Mouse (Mus musculus) hindbrain, embryonic 10.5 days (tissue): ENCODE measurements around the gene Smg5. TPM values are rescaled to one million over a fixed set of nuclear protein-coding genes. Genes with fewer than 3 reads are reported as not detected.
"Not testable (repeated sequence)": the region's sequence is repeated elsewhere in the genome, so short reads cannot be mapped to it uniquely, and the experiment has no call there.

ENCODE experiments used
- DNase-seq: peaks from one replicate; pipeline ENCODE4 v3.0.0-alpha.2; 2017; ENCODE audit warnings: low spot score
- H3K27ac ChIP-seq: fragments of 300-500 bp; sonication (generic); 2 replicates; pipeline ENCODE4 v1.5.1; 2016; ENCODE audit warnings: mild to moderate bottlenecking, moderate library complexity
- H3K27me3 ChIP-seq: fragments of 300-500 bp; sonication (generic); 2 replicates; pipeline ENCODE4 v1.6.1; 2016; ENCODE audit warnings: mild to moderate bottlenecking; ENCODE audit not compliant: poor library complexity, insufficient read depth, severe bottlenecking
- H3K36me3 ChIP-seq: fragments of 300-500 bp; sonication (generic); 2 replicates; pipeline ENCODE4 v1.6.1; 2016; ENCODE audit warnings: mild to moderate bottlenecking, moderate library complexity
- H3K4me1 ChIP-seq: fragments of 300-500 bp; sonication (generic); replicated peaks from 2 replicates; pipeline ENCODE4 v1.6.1; 2016; ENCODE audit warnings: mild to moderate bottlenecking
- H3K4me3 ChIP-seq: fragments of 300-500 bp; sonication (generic); 2 replicates; pipeline ENCODE4 v1.5.1; 2016; ENCODE audit warnings: mild to moderate bottlenecking, moderate library complexity
- H3K9me3 ChIP-seq: fragments of 300-500 bp; sonication (generic); 2 replicates; pipeline ENCODE4 v1.6.1; 2016; ENCODE audit warnings: mild to moderate bottlenecking, moderate library complexity
- WGBS: fragments of 180-500 bp; shearing (Covaris S2); methylation state at CpG from one replicate; pipeline ENCODE4 v1.1.7; 2016; 5-methylcytosine and 5-hydroxymethylcytosine counted together
- polyA plus RNA-seq: library from polyadenylated mRNA; unstranded; fragments of >200 nt; fragmentation: Nextera tagmentation; extraction: Ambion mirVana; gene quantifications from 2 replicates; pipeline ENCODE4 v1.2.1, GENCODE M21; 2016

Smg5 gene
- polyA plus RNA-seq = 84.1 and 87.8 TPM in 2 replicates

DNA sequence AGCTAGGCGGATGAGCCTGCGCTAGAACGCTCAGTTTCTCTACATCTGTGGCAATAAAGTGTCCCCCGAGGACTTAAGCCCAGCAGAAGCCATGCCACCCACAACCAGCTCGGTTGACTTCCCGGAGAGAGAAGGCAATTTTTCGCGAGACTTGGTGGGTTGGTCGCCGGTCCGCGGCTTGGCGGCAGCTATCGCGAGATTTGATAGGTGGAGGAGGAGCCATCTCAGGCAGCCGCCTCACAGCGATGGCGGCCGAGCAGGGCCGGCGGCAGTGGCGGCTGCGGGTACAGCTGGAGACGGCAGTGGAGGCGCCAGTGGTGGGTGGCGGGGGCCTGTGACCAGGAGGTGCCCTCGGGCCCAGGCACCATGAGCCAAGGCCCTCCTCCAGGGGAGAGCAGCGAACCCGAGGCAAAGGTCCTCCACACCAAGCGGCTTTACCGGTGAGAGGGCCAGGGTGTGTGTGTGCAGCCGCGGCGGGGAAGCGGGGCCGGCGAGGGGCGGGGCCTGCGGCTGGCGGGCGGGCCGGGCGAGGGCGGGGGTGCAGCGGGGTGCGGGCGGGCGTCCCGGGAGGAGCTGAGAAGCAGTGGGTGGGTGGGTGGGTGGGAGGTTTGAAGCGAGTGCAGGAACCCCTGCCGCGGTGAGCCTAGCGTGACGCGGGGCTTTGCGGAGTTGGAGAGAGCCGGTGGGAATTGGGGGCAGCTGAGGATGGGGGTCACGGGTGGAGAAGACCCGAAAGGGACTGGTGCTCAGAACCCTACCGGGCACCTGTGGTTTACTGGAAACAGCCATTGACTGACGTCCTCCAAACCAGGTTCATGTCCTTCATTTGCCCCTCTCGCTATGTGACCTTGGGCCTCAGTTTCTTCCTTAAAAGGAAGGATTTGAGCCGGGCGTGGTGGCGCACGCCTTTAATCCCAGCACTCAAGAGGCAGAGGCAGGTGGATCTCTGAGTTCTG is at the start of gene Smg5, which contains the start of gene Tmem79:
TSS of gene Smg5 (plus strand) at position 203 of the 956 bp plus-strand sequence.
TSS of gene Tmem79 (minus strand) at position 91 of the 956 bp plus-strand sequence.
- Histone ChIP-seq H3K9me3 (no peaks in the 10 kb centered on the region), H3K36me3 (peaks cover 28% of the 10 kb centered on the region), H3K27me3 (no peaks in the 10 kb centered on the region), H3K27ac (peak within 1 kb of the TSS; percentile 100), H3K4me1 (peaks cover 45% of the 10 kb centered on the region), H3K4me3 (peak within 1 kb of the TSS; percentile 99)
- WGBS = 3% methylated on average over 52 of the region's 66 CpGs
- DNase-seq = peak; percentile 98

DNA sequence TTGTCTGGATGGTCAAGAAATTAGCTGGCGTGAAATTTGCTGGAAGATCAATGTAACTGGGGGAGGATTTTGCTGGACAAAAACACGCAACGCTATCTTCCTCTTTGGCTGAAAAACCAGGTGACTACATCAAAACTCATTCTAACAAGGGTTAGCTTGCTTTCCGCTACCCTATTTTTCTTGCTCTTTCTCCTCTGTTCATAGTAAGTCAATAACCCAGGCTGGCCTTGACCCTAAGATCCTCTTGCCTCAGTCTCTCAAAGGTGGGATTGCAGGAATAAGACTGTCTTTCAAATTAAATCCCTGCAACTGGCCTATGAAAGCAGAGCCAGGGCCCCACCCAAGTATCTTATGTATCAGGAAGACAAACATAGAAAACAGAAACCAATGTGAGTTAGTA is 49.0 kb upstream of the Smg5 start, which contains the start of gene Gm38392:
TSS of gene Gm38392 (minus strand) at position 101 of the 400 bp plus-strand sequence.
- Histone ChIP-seq H3K4me1 (no peaks in the 10 kb centered on the region), H3K9me3 (no peaks in the 10 kb centered on the region), H3K27me3 (no peaks in the 10 kb centered on the region), H3K36me3 (peaks cover 13% of the 10 kb centered on the region), H3K27ac (no peak within 1 kb of the TSS), H3K4me3 (no peak within 1 kb of the TSS)
- 96% methylated on average over 4 of the region's 4 CpGs for WGBS
- DNase-seq = no peak

DNA sequence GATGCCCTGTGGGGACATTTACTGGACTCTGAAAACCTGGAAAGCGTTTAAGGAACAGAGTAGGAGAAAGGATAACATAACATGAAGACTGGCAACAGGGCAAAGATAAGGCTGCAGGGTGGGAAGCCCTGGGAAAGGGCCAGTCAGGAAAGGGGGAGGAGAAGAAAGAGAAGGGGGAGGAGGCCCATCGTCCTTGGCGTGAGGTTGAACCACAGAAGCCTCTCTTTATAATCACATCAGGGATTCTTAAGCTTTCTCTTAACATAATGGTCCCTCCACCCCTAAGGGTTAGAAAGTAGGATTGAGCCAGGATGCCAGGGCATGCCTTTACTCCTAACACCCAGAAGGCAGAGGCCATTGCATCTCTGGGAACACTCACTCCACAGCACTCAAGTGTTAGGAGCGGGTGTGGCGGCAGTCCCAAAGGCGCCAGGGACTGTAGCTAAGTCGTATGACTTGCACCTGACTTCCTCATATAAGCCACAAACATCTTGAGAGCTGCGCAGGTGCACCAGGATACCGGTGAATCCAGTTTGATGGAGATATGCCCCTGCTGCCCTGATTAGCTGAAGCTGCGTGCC is 47.8 kb upstream of the Smg5 start:
- not testable (repeated sequence) for H3K27me3 ChIP-seq, DNase-seq, H3K9me3 ChIP-seq, H3K27ac ChIP-seq, H3K4me3 ChIP-seq, H3K4me1 ChIP-seq
- 89% methylated on average over 10 of the region's 10 CpGs for WGBS
- H3K36me3 ChIP-seq = peaks cover 13% of the 10 kb centered on the region

DNA sequence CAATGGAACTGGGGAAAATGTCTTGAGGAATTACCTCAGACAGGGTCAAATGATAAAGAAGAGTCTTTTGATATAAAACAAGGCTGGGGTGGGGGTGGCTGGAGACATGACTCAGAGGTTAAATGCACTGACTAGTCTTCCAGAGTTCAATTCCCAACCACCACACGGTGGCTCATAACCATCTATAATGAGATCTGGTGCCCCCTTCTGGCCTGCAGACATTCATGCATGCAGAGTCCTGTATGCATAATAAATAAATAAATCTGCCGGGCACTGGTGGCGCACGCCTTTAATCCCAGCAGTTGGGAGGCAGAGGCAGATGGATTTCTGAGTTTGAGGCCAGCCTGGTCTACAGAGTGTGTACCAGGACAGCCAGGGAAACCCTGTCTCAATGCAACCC is 44.1 kb upstream of the Smg5 start:
- H3K36me3 ChIP-seq = peaks cover 2% of the 10 kb centered on the region; the same call in 1 of the 2 replicates
- no peaks in the 10 kb centered on the region for H3K9me3 ChIP-seq
- H3K4me1 ChIP-seq = peaks cover 9% of the 10 kb centered on the region
- 67% methylated on average over 4 of the region's 4 CpGs for WGBS
- no peak overlapping the region for H3K4me3 ChIP-seq
- H3K27ac ChIP-seq = no peak overlapping the region
- no peaks in the 10 kb centered on the region for H3K27me3 ChIP-seq
- DNase-seq = peak; percentile 15

DNA sequence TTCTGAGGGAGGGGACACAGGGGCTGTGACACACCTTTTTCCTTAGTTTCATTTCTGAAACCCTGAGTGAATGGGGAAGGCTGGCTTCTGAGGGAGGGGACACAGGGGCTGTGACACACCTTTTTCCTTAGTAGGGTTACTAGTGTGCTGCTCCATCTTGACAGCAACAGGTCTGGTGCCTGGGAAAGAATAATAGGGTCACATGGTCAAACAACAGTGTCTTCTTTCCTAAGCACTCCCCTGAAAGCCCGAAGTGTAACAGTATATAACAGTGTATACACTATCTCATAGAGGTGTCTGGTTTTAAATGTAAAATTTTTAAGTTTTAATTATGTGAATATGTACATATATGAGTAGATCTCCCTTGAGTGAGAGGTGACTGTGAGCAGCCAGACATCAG is 40.8 kb upstream of the Smg5 start:
- not testable (repeated sequence) for H3K27me3 ChIP-seq, H3K9me3 ChIP-seq, DNase-seq
- peak overlapping the region; percentile 96 for H3K27ac ChIP-seq
- peak overlapping the region; percentile 80 for H3K4me3 ChIP-seq
- H3K36me3 ChIP-seq = peaks cover 22% of the 10 kb centered on the region
- H3K4me1 ChIP-seq = peaks cover 23% of the 10 kb centered on the region
- WGBS = 74% methylated on average over 1 of the region's 1 CpGs

DNA sequence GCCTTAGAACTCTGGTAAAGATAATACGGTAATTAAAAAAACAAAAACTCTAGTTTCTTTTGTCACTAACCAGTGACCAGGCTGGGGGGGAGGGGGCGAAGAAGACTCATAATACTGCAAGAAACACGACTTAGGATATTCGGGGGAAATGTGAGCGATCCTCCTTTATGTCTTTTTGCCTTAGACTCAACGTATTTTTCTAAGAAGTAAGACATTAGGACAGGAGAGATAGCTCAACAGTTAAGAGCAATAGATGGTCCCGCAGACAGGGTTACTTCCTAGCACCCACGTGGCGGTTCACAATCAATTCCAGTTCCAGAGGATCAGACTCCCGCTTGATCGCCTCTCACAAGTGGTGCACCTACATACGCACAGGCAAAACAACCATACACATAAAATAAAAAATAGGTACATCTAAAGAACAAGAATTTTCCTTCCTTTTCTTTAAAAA is 39.9 kb upstream of the Smg5 start:
- H3K27ac ChIP-seq = peak overlapping the region; percentile 96
- peaks cover 31% of the 10 kb centered on the region for H3K36me3 ChIP-seq
- peaks cover 23% of the 10 kb centered on the region for H3K4me1 ChIP-seq
- H3K4me3 ChIP-seq = peak overlapping the region; percentile 80
- DNase-seq = no peak
- H3K9me3 ChIP-seq = no peaks in the 10 kb centered on the region
- WGBS = 2% methylated on average over 12 of the region's 12 CpGs
- no peaks in the 10 kb centered on the region for H3K27me3 ChIP-seq

DNA sequence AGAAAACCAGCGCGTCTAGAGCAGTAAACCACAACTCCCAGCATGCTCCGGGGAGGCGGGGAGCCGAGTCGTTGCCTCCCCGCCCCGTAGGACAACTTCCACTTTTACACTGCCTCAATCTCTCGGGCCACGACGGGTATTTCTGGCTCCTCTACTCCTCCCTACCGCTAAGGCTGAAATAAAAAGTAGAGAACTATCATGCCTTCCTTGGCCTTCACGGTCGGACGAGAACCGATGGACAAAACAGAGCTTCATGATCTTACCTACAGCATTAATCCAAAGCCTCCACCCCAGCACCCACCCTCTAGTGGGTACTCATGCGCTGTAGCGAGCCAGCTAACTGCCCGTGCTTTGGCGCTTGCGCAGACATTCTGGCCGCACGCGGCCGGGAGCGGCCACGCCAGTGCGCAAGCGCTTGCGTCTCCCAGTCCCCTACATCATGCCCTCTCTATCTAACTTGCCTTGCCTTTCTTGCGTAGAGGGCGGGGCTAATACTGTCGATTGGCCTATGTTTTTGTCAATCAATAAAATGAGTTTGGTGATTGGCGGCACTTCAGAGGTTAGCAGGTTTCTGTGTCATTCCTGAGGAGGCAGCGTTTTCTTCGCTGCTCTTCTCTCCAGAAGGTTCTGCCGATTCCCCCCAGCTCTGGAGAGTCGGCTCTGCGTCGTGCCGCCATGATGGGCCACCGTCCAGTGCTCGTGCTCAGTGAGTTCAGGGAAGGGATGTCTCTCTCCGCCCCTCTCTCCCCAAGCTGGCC is 39.3 kb upstream of the Smg5 start, which contains the start of the genes Tsacc and Cct3:
TSS of gene Tsacc (minus strand) at position 439 of the 758 bp plus-strand sequence.
TSS of gene Cct3 (plus strand) at position 556 of the 758 bp plus-strand sequence.
- under 1% methylated on average over 44 of the region's 44 CpGs for WGBS
- Histone ChIP-seq H3K27ac (peak within 1 kb of the TSS; percentile 96), H3K9me3 (no peaks in the 10 kb centered on the region), H3K27me3 (no peaks in the 10 kb centered on the region), H3K4me3 (peak within 1 kb of the TSS; percentile 80), H3K4me1 (peaks cover 23% of the 10 kb centered on the region), H3K36me3 (peaks cover 37% of the 10 kb centered on the region)
- DNase-seq = peak; percentile 96

DNA sequence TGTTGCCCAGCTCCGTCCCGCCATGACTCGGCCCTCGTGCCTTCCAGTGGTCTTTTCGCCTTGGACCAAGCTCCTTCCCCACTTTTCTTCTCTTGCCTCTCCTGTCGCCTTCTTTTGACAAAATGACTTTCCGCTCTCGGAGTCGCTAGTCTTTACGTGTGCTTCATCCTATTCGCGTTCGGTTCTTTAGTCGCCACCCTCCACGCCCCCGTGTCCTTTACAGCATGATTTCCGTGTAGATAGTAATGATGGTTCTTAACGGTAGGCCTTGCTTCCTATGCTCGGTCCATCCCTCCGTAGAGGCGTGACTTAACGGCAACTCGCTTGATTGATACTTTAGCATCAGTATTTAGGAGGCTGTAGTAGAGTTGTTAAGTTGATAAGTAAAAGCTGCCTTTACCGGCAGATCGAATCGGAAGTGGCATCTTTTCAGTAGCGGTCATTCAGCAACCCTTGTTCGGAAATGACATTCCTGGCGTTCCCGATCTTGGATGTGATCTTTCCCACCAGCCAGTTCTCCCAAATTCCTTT is 38.7 kb upstream of the Smg5 start:
- H3K27ac ChIP-seq = peak overlapping the region; percentile 96
- peaks cover 43% of the 10 kb centered on the region for H3K36me3 ChIP-seq
- no peaks in the 10 kb centered on the region for H3K9me3 ChIP-seq
- under 1% methylated on average over 30 of the region's 30 CpGs for WGBS
- no peak for DNase-seq
- H3K27me3 ChIP-seq = no peaks in the 10 kb centered on the region
- H3K4me3 ChIP-seq = peak overlapping the region; percentile 80
- peaks cover 23% of the 10 kb centered on the region for H3K4me1 ChIP-seq

DNA sequence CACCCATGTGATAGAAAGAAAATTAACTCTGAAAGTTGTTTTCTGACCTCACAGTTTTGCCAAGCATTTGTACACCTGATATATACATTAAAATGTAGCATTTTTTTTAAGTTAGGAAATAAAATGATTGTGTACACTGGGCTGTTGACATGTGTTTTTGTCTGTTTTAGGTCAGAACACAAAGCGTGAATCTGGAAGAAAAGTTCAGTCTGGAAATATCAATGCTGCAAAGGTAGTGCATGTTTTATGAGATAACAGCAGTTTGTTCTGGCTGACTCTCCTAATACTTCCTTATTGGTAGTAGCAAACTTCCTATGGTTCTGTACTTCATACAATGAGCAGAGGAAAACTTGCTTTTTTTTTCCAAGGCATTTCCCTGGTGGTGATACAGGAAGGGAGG is 36.9 kb upstream of the Smg5 start:
- H3K4me1 ChIP-seq = peaks cover 23% of the 10 kb centered on the region
- 97% methylated on average over 1 of the region's 1 CpGs for WGBS
- H3K4me3 ChIP-seq = 0 out of 2 replicates have a peak overlapping the region, but pooled peaks have one; percentile 80
- H3K27ac ChIP-seq = no peak overlapping the region
- H3K36me3 ChIP-seq = peaks cover 61% of the 10 kb centered on the region
- no peaks in the 10 kb centered on the region for H3K9me3 ChIP-seq
- no peak for DNase-seq
- no peaks in the 10 kb centered on the region for H3K27me3 ChIP-seq

DNA sequence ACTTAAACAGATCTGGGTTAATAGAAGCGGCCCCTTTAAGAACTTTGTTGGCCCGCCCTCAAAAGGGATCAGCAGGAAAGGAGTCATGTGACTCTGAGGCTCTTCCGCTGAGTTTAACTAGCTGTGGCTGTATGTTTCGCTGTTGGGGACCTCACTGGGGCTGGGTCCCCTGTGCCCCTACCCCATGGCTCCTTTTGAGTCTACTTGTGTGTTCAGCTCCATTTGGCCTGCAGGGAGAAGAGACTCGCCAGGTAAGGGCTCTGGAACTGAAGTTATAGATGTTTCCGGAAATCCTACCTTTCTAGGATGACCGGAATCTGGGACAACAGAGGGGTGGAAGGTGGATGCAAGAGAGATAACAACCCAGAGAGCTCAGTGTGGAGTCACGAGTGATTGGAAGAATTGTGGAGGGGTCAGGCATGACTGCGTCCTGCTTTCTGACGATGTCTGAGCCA is 11.1 kb upstream of the Smg5 start, which contains the start of gene Glmp:
TSS of gene Glmp (plus strand) at position 73 of the 455 bp plus-strand sequence.
- Histone ChIP-seq H3K27me3 (no peaks in the 10 kb centered on the region), H3K36me3 (peaks cover 83% of the 10 kb centered on the region), H3K27ac (peak within 1 kb of the TSS; percentile 83), H3K4me1 (peaks cover 15% of the 10 kb centered on the region), H3K4me3 (peak within 1 kb of the TSS; percentile 71), H3K9me3 (no peaks in the 10 kb centered on the region)
- peak; percentile 61 for DNase-seq
- WGBS = 3% methylated on average over 10 of the region's 10 CpGs

DNA sequence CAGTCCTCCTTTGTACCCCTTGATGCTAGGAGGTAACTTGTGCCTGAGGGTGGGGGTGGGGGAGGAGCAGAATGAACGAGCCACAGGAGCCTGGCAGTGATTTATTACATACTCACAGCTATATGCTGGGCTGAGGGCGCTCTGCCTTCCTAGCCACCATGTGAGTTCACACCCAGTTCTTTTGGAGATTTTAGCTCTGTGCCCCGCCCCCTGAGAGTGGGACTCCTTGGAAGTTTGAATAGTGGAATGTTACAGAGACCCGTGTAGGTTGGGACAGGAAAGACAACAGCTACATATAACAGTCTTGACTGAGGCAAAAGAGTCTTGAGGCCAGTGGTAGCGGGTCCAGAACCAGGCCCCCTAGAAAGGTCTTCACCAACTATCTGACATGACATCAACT is 7.1 kb upstream of the Smg5 start:
- 83% methylated on average over 5 of the region's 5 CpGs for WGBS
- Histone ChIP-seq H3K9me3 (no peaks in the 10 kb centered on the region), H3K36me3 (peaks cover 53% of the 10 kb centered on the region), H3K27ac (no peak overlapping the region), H3K27me3 (no peaks in the 10 kb centered on the region), H3K4me3 (no peak overlapping the region), H3K4me1 (peaks cover 26% of the 10 kb centered on the region)
- DNase-seq = no peak

DNA sequence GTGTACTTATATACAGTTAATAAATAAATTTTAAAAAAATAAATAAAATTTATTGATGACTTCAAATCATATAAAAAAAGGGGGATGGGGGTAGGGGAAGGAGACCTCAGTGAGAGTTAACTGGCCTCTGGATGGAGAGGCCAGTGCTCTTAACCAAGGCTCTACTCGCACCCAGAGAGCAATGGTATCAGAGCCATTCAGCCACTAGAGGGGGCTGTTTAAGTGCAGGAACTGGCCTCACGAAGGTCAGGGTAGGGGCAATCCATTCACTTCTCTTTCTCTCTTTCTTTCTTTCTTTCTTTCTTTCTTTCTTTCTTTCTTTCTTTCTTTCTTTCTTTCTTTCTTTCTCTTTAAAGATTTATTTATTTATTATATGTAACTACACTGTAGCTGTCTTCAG is 4.8 kb upstream of the Smg5 start:
- Histone ChIP-seq H3K27ac (no peak overlapping the region), H3K9me3 (no peaks in the 10 kb centered on the region), H3K27me3 (no peaks in the 10 kb centered on the region), H3K36me3 (peaks cover 46% of the 10 kb centered on the region), H3K4me1 (peaks cover 31% of the 10 kb centered on the region), H3K4me3 (no peak overlapping the region)
- DNase-seq = peak; percentile 39
- WGBS = 40% methylated on average over 2 of the region's 2 CpGs
